Mouse (Mus musculus) liver, embryonic 14.5 days (tissue): ENCODE results near the gene Ak6.

Source experiments
- CTCF ChIP-seq: IDR thresholded peaks from 2 replicates; pipeline ENCODE4 v1.5.1; 2016; ENCODE audit warnings: antibody characterized with exemption, low read depth, control low read depth
- EP300 ChIP-seq: IDR thresholded peaks from 2 replicates; pipeline ENCODE4 v1.6.1; 2016; ENCODE audit warnings: antibody characterized with exemption, low read depth

DNA sequence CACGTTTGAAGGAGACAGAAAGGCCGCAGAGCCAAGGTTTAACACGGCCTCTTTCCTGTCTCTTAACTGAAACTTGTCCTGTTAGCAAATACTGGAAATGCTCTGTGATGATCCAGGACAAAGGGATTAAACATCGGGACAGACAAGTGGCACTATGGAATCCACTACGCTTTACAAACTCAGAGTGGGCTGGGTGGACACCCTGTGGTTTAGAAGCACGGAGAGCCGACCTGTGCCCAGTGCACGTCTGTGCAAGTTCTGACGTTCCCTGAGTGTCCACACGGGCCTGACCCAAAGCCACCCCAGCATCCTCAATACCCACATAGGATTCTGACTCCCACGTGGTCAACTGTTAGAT, 47.1 kb upstream of the Ak6 start:
- TF ChIP-seq EP300 (no peak), CTCF (no peak)
